Mouse (Mus musculus) G1E (cell line): ENCODE data around the gene Radil.

Source experiments
- CTCF ChIP-seq: IDR thresholded peaks from 2 replicates; pipeline ENCODE4 v1.5.1; 2012; ENCODE audit warnings: low read depth, low read length, inconsistent platforms, mixed read lengths
- GATA1 ChIP-seq: IDR thresholded peaks from 2 replicates; pipeline ENCODE4 v1.6.1; 2012; ENCODE audit warnings: borderline replicate concordance, low read length, inconsistent platforms, mixed read lengths
- GATA2 ChIP-seq: IDR thresholded peaks from 2 replicates; pipeline ENCODE4 v1.6.1; 2012; ENCODE audit warnings: low read depth, low read length, inconsistent platforms, borderline replicate concordance
- POLR2AphosphoS5 ChIP-seq: IDR thresholded peaks from 2 replicates; pipeline ENCODE4 v1.6.1; 2012; ENCODE audit warnings: low read depth, low read length, inconsistent platforms; ENCODE audit not compliant: insufficient replicate concordance
- TAL1 ChIP-seq: conservative IDR thresholded peaks from 2 replicates; pipeline ENCODE4 v1.6.1; 2012; ENCODE audit warnings: low read depth, low read length, inconsistent platforms, mixed read lengths

- TF ChIP-seq CTCF = no peak
- TF ChIP-seq GATA1 = no peak
- no peak for TF ChIP-seq POLR2AphosphoS5
- TF ChIP-seq TAL1 = no peak
- no peak for TF ChIP-seq GATA2
Measured at GRCm38 (mm10) chr5:142596723-142597122, 45.8 kb upstream of the Radil start.
